Mouse (Mus musculus): ENCODE data around the gene Cyp2d11. TPM values are rescaled to one million over a fixed set of nuclear protein-coding genes. Genes with fewer than 3 reads are reported as not detected.
"Not testable (repeated sequence)": the region's sequence is repeated elsewhere in the genome, so short reads cannot be mapped to it uniquely, and the experiment has no call there.

The Cyp2d11 gene
- polyA plus RNA-seq (2015; fragmentation: Nextera tagmentation; extraction: Ambion mirVana): not detected in 2 replicates

DNA sequence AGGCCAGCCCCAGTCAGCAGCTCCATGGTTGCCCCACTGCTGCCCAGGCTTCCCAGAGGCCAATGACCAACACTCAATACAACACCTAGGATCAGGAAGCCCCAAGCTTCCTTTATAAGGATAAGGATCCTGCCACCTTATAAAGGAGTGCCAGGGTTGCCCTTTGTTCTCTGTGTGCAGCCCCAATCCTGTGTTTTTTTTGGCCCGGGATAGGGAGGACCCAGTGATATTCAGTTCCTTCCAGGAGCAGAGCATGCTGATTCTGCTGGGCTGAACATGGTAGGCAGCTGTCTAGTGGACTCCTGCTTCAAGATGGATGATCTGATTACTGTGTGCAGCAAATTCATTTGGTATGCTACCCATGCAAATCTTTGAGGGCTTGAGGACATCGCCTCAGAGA is at the start of gene Cyp2d11:
Gene Cyp2d11, minus strand, starts transcription at position 101 of the 400 bp plus-strand sequence.
- not testable (repeated sequence) for H3K9me3 ChIP-seq (replicated peaks; ENCODE audit: control insufficient read depth, low read length, poor library complexity, severe bottlenecking); H3K9ac ChIP-seq (ENCODE audit: low read depth, low read length); ATAC-seq; H3K27ac ChIP-seq (ENCODE audit: low read length); H3K4me3 ChIP-seq (ENCODE audit: low read depth, low read length); H3K36me3 ChIP-seq (ENCODE audit: control insufficient read depth, insufficient read depth, low read length); H3K4me2 ChIP-seq (ENCODE audit: low read length); H3K27me3 ChIP-seq (ENCODE audit: control insufficient read depth, insufficient read depth, low read depth, low read length); H3K4me1 ChIP-seq (ENCODE audit: control insufficient read depth, insufficient read depth, low read length)
- 98% methylated on average over 2 of the region's 2 CpGs for WGBS

DNA sequence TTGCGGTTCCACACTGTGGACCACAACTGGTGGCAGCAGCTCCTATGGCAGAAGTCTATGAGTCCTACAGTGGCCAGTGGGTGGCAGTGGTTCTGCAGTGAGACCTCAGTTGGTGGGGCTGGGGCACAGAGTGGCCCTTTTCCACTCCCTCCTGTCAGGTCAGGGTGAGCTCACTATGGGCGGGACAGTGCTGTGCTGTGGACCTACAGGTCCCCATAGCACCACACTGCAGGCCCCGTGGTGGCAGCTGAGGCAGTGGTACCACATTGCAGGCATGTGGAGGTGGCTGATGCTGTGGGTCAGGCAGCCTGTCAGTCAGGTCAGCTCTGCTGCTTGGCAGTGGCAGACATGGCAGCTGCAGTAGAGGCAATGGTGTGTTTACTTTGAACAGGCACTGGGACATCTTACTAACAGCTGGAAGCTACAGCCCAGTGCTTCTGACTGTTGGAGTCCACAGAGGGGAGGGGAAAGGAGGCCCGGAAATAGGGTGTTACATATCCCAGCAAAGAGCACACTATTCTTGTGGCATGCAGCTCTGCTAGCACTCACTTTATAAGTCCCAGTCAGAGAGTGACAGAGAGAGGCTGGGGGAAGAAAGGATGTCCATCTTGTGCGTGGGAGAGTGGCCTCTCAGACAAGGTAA is 44.3 kb upstream of the Cyp2d11 start:
- no peaks in the 10 kb centered on the region for H3K27me3 ChIP-seq (ENCODE audit: control insufficient read depth, insufficient read depth, low read depth, low read length)
- no peak overlapping the region for H3K27ac ChIP-seq (ENCODE audit: low read length)
- H3K4me1 ChIP-seq (ENCODE audit: control insufficient read depth, insufficient read depth, low read length): no peaks in the 10 kb centered on the region
- no peak for ATAC-seq
- no peaks in the 10 kb centered on the region for H3K36me3 ChIP-seq (ENCODE audit: control insufficient read depth, insufficient read depth, low read length)
- no peak overlapping the region for H3K9ac ChIP-seq (ENCODE audit: low read depth, low read length)
- WGBS: 84% methylated on average over 5 of the region's 5 CpGs
- H3K4me3 ChIP-seq (ENCODE audit: low read depth, low read length): no peak overlapping the region
- no peak overlapping the region for H3K4me2 ChIP-seq (ENCODE audit: low read length)
- H3K9me3 ChIP-seq (replicated peaks; ENCODE audit: control insufficient read depth, low read length, poor library complexity, severe bottlenecking): no peaks in the 10 kb centered on the region; the same call in 1 of the 2 replicates

GRCm38 (mm10) chr15:82435606-82436005 is 41.8 kb upstream of the Cyp2d11 start:
- no peak overlapping the region for H3K4me2 ChIP-seq (ENCODE audit: low read length)
- H3K4me3 ChIP-seq (ENCODE audit: low read depth, low read length): no peak overlapping the region
- WGBS: 92% methylated on average over 2 of the region's 2 CpGs
- no peak for ATAC-seq
- no peaks in the 10 kb centered on the region for H3K36me3 ChIP-seq (ENCODE audit: control insufficient read depth, insufficient read depth, low read length)
- no peak overlapping the region for H3K27ac ChIP-seq (ENCODE audit: low read length)
- H3K9me3 ChIP-seq (replicated peaks; ENCODE audit: control insufficient read depth, low read length, poor library complexity, severe bottlenecking): no peaks in the 10 kb centered on the region; the same call in 1 of the 2 replicates
- no peak overlapping the region for H3K9ac ChIP-seq (ENCODE audit: low read depth, low read length)
- no peaks in the 10 kb centered on the region for H3K27me3 ChIP-seq (ENCODE audit: control insufficient read depth, insufficient read depth, low read depth, low read length)
- H3K4me1 ChIP-seq (ENCODE audit: control insufficient read depth, insufficient read depth, low read length): no peaks in the 10 kb centered on the region

GRCm38 (mm10) chr15:82435011-82435410 is 41.2 kb upstream of the Cyp2d11 start:
- Histone ChIP-seq H3K27me3 (ENCODE audit: control insufficient read depth, insufficient read depth, low read depth, low read length) (no peaks in the 10 kb centered on the region), H3K36me3 (ENCODE audit: control insufficient read depth, insufficient read depth, low read length) (no peaks in the 10 kb centered on the region), H3K4me2 (ENCODE audit: low read length) (no peak overlapping the region), H3K9ac (ENCODE audit: low read depth, low read length) (no peak overlapping the region), H3K4me1 (ENCODE audit: control insufficient read depth, insufficient read depth, low read length) (no peaks in the 10 kb centered on the region), H3K9me3 (replicated peaks; ENCODE audit: control insufficient read depth, low read length, poor library complexity, severe bottlenecking) (peaks cover 2% of the 10 kb centered on the region; the same call in 1 of the 2 replicates), H3K27ac (ENCODE audit: low read length) (no peak overlapping the region), H3K4me3 (ENCODE audit: low read depth, low read length) (no peak overlapping the region)
- 88% methylated on average over 3 of the region's 3 CpGs for WGBS
- ATAC-seq: no peak

- ATAC-seq: no peak
- Histone ChIP-seq H3K4me2 (ENCODE audit: low read length) (no peak overlapping the region), H3K27ac (ENCODE audit: low read length) (no peak overlapping the region), H3K36me3 (ENCODE audit: control insufficient read depth, insufficient read depth, low read length) (no peaks in the 10 kb centered on the region), H3K27me3 (ENCODE audit: control insufficient read depth, insufficient read depth, low read depth, low read length) (no peaks in the 10 kb centered on the region), H3K4me1 (ENCODE audit: control insufficient read depth, insufficient read depth, low read length) (no peaks in the 10 kb centered on the region), H3K9me3 (replicated peaks; ENCODE audit: control insufficient read depth, low read length, poor library complexity, severe bottlenecking) (peaks cover 2% of the 10 kb centered on the region; the same call in 1 of the 2 replicates), H3K4me3 (ENCODE audit: low read depth, low read length) (no peak overlapping the region), H3K9ac (ENCODE audit: low read depth, low read length) (no peak overlapping the region)
- 98% methylated on average over 3 of the region's 3 CpGs for WGBS
Measured at GRCm38 (mm10) chr15:82434541-82434940, 40.7 kb upstream of the Cyp2d11 start.

GRCm38 (mm10) chr15:82433621-82434020 is 39.8 kb upstream of the Cyp2d11 start:
- Histone ChIP-seq H3K4me3 (ENCODE audit: low read depth, low read length) (no peak overlapping the region), H3K27ac (ENCODE audit: low read length) (no peak overlapping the region), H3K9ac (ENCODE audit: low read depth, low read length) (no peak overlapping the region), H3K27me3 (ENCODE audit: control insufficient read depth, insufficient read depth, low read depth, low read length) (no peaks in the 10 kb centered on the region), H3K36me3 (ENCODE audit: control insufficient read depth, insufficient read depth, low read length) (no peaks in the 10 kb centered on the region), H3K4me1 (ENCODE audit: control insufficient read depth, insufficient read depth, low read length) (no peaks in the 10 kb centered on the region), H3K9me3 (replicated peaks; ENCODE audit: control insufficient read depth, low read length, poor library complexity, severe bottlenecking) (peaks cover 2% of the 10 kb centered on the region; the same call in 1 of the 2 replicates), H3K4me2 (ENCODE audit: low read length) (no peak overlapping the region)
- WGBS: 97% methylated on average over 3 of the region's 3 CpGs
- no peak for ATAC-seq

- Histone ChIP-seq H3K4me3 (ENCODE audit: low read depth, low read length) (no peak within 1 kb of the TSS), H3K27ac (ENCODE audit: low read length) (no peak within 1 kb of the TSS), H3K9me3 (replicated peaks; ENCODE audit: control insufficient read depth, low read length, poor library complexity, severe bottlenecking) (peaks cover 2% of the 10 kb centered on the region; the same call in 1 of the 2 replicates), H3K27me3 (ENCODE audit: control insufficient read depth, insufficient read depth, low read depth, low read length) (no peaks in the 10 kb centered on the region), H3K4me2 (ENCODE audit: low read length) (no peak within 1 kb of the TSS), H3K4me1 (ENCODE audit: control insufficient read depth, insufficient read depth, low read length) (no peaks in the 10 kb centered on the region), H3K9ac (ENCODE audit: low read depth, low read length) (no peak within 1 kb of the TSS), H3K36me3 (ENCODE audit: control insufficient read depth, insufficient read depth, low read length) (no peaks in the 10 kb centered on the region)
- no peak for ATAC-seq
Measured at GRCm38 (mm10) chr15:82433137-82433536, 39.3 kb upstream of the Cyp2d11 start, which contains the start of gene Cyp2d9. Gene Cyp2d9 (plus strand): TSS chr15:82433437.

DNA sequence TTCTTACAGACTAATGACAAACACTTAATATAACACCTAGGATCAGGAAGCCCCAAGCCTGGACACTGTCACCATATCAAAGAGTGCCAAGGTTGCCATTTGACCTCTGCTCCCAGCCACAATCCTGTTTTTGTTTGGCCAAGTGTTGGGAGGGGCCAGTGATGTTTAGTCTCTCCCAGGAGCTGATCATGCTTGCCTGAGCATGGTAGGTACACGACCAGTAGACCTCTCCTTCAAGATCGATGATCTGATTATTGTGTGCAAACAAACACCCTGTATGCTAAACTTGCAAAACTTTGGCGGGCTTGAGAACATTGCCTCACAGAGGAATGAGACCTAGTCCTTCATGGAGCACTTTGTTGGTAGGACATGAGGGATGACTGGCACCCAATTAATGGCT is 29.6 kb upstream of the Cyp2d11 start:
- Histone ChIP-seq H3K9ac (ENCODE audit: low read depth, low read length) (no peak overlapping the region), H3K4me3 (ENCODE audit: low read depth, low read length) (no peak overlapping the region), H3K4me1 (ENCODE audit: control insufficient read depth, insufficient read depth, low read length) (no peaks in the 10 kb centered on the region), H3K9me3 (replicated peaks; ENCODE audit: control insufficient read depth, low read length, poor library complexity, severe bottlenecking) (no peaks in the 10 kb centered on the region), H3K4me2 (ENCODE audit: low read length) (no peak overlapping the region), H3K27me3 (ENCODE audit: control insufficient read depth, insufficient read depth, low read depth, low read length) (no peaks in the 10 kb centered on the region), H3K36me3 (ENCODE audit: control insufficient read depth, insufficient read depth, low read length) (no peaks in the 10 kb centered on the region), H3K27ac (ENCODE audit: low read length) (no peak overlapping the region)
- 78% methylated on average over 3 of the region's 3 CpGs for WGBS
- no peak for ATAC-seq

- H3K4me2 ChIP-seq (ENCODE audit: low read length): no peak overlapping the region
- H3K36me3 ChIP-seq (ENCODE audit: control insufficient read depth, insufficient read depth, low read length): no peaks in the 10 kb centered on the region
- ATAC-seq: no peak
- no peak overlapping the region for H3K9ac ChIP-seq (ENCODE audit: low read depth, low read length)
- no peaks in the 10 kb centered on the region for H3K4me1 ChIP-seq (ENCODE audit: control insufficient read depth, insufficient read depth, low read length)
- H3K9me3 ChIP-seq (replicated peaks; ENCODE audit: control insufficient read depth, low read length, poor library complexity, severe bottlenecking): no peaks in the 10 kb centered on the region
- no peak overlapping the region for H3K4me3 ChIP-seq (ENCODE audit: low read depth, low read length)
- WGBS: 77% methylated on average over 4 of the region's 4 CpGs
- no peaks in the 10 kb centered on the region for H3K27me3 ChIP-seq (ENCODE audit: control insufficient read depth, insufficient read depth, low read depth, low read length)
- H3K27ac ChIP-seq (ENCODE audit: low read length): no peak overlapping the region
Measured at GRCm38 (mm10) chr15:82422935-82423334, 29.1 kb upstream of the Cyp2d11 start.
